Mouse (Mus musculus) spleen, postnatal 4 days (tissue): ENCODE data around the gene Enpp3.
"Not testable (repeated sequence)": the region's sequence is repeated elsewhere in the genome, so short reads cannot be mapped to it uniquely, and the experiment has no call there.

Experiments used
- DNase-seq, 2 experiments: peaks; one replicate each; pipeline ENCODE4 v3.0.0; 2022; ENCODE audit warnings: low spot score in 2 of 2

Gene Enpp3

GRCm38 (mm10) chr10:24823265-24823664 lies 19.4 kb downstream of the Enpp3 start:
- DNase-seq = no peak

DNA sequence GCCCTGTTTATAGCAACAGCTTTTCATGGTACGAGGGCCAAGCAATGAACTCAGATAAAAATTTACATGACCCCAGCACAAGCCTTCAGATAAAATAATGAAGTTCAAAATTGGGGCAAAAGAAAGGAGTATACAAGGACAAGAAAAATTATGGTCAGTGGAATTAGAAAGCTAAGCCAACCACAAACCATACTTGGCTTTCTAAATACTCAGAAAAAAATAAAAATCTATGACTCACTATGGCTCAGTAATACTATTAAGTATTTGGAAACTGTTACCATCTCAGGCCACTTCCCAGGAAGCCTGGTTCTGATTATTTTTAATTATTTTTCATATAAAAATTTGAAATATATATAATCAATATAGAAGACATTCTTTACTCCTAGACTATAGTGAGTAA lies 19.8 kb downstream of the Enpp3 start:
- no peak for DNase-seq

DNA sequence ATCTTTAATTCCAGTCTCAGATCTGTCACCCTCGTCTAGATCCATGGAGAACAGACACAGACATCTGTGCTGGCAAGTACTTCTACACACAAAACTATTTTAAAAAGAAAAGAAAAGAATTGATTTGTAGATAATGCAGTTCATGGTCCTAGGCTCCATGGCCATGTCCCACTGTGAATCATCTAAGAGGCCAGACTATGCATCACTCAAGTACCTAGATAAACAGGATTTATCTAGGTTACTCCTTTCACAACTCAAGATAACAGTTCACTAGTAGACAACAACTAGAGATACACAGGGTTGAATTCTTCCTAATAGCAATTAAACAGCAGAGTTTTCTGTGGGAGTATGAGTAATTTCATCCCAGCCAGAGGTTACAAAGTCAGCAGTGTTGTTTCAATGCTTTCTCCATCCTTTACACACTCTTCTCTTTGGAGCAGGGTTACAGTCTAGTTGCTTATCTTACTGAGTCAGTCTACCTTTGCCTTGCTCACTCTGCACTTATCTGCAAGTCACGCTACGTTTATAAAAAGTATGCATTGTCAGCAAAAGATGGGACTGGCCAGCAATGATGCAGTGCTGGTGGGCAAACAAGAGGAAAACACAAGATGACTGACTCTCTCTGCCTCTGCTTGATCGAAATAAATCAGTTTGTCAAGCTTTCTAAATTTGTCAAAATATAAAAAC lies 20.5 kb downstream of the Enpp3 start:
- no peak for DNase-seq

- DNase-seq = no peak
These were observed 23.1 kb downstream of the Enpp3 start for GRCm38 (mm10) chr10:24819526-24819925.

GRCm38 (mm10) chr10:24810639-24811038 lies 32.0 kb downstream of the Enpp3 start:
- no peak for DNase-seq

DNA sequence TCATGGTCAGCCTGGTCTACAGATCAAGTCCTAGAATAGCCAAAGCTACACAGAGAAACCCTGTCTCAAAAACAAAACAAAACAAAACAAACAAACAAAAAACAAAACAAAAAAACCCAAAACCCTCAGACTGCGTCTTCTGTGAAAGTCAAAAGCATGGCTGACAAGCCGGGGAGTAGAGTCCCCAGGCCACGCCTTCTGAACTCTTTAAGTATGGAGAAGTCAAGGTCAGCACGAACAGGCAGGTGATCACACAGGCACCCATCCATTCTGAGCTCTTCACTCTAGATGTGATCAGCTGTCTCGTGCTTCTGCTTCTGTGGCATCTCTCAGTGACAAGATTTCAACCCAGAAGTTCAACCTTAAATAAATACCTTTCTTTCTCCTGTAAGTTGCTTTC lies 35.9 kb downstream of the Enpp3 start:
- DNase-seq = no peak

DNA sequence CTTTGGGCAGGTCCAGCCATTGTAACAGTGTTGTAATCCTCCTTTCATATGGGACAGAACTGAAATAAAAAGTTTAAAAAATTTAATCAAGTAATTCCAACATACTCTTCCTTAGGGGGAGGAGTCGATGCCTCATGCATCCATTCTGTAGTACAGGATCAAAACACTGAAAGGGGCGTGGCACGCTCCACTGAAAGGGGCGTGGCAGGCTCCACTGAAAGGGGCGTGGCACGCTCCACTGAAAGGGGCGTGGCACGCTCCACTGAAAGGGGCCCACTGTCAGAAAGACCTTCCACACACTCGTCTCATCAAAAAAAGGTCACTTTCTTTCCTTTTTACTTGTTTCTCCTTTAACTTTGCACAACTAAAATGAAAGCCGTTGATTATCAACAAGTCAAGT lies 36.7 kb downstream of the Enpp3 start:
- DNase-seq = no peak

GRCm38 (mm10) chr10:24805173-24805572 lies 37.5 kb downstream of the Enpp3 start:
- DNase-seq = no peak

GRCm38 (mm10) chr10:24802742-24803244 lies 39.8 kb downstream of the Enpp3 start:
- not testable (repeated sequence) for DNase-seq

GRCm38 (mm10) chr10:24801796-24802195 lies 40.8 kb downstream of the Enpp3 start:
- no peak for DNase-seq

- DNase-seq = peak; percentile 72 to 92
These were observed 45.4 kb downstream of the Enpp3 start for GRCm38 (mm10) chr10:24797246-24797645.

DNA sequence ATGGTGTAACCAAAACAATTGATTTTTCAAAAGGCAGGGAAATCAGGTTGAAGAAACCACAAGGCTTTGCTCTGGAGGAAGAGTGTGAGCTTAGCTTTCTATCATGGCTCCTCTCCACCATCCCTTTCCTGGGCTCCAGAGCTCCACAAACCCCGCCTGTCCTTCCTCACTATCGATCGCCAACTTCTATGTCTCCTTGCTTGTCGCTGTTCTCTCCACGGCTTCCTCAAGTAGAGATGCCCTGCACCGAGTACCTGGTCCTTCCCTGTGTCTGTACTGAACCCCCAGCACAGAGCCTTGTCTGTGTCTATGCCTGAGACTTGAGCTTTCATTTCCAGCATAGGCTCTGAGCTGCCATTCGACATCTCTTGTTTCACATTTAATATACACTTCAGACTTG lies 49.9 kb downstream of the Enpp3 start:
- DNase-seq = no peak

DNA sequence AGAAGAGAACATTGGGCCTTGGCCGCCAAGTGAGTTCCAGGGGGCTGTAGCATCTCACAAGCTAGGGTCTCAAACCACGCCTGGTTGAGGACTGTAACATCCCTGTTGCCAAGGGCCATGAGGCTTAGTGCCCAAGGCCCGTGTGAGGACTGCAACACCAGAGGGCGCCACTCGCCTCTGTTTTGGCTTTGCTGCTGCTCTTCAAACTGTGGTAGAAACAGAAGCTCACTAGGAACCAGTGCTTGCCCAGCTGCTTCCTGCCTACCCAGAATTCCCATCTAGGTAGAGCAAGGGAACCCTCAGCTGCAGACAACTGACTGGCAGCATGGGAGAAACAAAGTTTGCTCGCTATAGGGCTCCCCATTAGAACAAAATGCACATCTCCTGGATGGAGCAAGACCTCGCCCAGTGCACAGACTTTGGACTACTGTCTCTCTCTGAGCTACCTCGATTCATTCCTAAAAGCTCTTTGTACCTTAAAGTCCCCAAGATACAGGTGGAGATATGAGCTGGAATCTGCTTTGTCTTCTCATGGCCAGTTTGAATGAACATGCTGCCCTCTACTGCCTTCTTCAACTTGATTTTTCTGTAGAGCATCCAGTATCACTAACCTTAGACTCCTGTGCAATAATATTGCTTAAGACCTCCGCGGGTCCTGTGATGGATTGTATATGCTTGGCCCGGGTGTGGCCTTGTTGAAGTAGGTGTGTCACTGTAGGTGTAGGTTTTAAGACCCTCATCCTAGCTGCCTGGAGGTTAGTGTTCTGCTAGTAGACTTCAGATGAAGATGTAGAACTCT lies 52.7 kb downstream of the Enpp3 start:
- peak; percentile 55 to 85 for DNase-seq

GRCm38 (mm10) chr10:24785345-24785744 lies 57.3 kb downstream of the Enpp3 start:
- no peak for DNase-seq

GRCm38 (mm10) chr10:24784624-24785276 lies 57.9 kb downstream of the Enpp3 start:
- no peak for DNase-seq

GRCm38 (mm10) chr10:24783946-24784345 lies 58.7 kb downstream of the Enpp3 start:
- no peak for DNase-seq

DNA sequence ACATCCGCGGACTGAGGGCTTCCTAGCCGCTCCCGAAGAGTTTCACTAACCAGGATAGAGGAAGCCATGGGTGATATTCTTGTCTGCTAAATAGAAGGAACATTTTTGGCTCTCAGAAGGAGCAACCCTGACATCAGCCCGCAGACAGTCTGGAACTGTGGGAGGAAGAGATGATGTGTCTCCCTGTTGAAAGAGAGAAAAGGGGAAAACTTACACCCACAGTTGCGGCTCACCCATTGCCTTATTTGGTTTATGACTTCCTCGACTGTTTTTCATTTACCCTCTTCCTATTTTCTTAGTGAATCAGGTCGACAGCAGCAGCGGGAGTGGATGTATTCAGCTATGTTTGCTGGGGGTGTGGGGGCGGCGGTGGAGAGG lies 64.0 kb downstream of the Enpp3 start:
- DNase-seq = no peak

DNA sequence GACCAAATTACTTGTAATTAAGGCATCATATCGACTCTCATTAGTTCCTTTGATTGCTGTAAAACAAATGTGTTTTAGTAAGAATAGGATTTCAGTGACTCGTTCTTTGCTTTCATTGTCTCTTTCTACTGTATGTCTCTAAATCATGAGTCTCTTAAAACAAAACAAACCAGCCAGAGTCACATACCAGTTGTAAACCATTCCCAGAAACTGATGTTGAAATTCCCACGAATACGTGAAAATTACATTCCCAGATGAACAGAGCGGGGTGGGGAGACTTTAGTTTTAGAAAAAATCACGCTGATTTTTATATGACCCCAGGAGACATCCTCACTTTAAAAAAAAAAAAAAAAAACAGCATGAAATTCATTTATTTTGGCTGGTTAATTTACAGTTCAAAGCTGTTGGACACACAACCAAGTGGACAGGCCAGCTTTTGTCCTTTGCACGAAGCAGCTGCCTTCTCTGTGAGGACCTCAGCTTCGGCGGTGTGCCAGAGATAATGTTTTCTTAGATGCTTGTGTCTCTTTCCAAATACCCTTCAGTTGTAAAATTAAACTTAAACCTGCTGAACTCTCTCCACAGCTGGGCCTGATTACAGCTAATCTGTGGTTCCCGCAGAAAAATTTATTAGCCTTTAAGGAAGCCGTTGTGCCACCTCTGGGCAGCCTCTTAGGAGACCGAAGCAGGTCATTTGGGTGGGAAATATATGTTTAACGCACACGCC lies 64.5 kb downstream of the Enpp3 start:
- DNase-seq = no peak

GRCm38 (mm10) chr10:24769496-24769895 lies 73.1 kb downstream of the Enpp3 start:
- no peak for DNase-seq

DNA sequence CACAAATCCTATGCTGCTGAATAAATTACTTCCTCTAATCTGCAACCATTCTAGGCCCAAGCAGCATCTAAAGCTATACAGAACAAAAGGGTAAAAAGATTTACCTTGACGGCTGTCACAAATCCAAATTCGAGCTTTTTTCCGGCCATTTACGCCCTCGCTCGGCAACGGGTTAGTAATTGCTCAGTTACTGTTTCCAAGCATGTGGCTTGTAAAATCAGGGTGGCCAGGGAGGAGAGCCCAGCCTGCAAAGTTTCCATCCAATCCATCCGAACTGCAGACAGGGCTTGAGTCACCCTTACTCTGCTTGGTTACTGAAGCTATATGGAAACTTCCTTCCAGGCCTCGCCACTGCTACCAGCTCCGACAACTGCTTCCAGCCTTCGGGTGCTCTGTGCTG lies 74.9 kb downstream of the Enpp3 start:
- no peak for DNase-seq

DNA sequence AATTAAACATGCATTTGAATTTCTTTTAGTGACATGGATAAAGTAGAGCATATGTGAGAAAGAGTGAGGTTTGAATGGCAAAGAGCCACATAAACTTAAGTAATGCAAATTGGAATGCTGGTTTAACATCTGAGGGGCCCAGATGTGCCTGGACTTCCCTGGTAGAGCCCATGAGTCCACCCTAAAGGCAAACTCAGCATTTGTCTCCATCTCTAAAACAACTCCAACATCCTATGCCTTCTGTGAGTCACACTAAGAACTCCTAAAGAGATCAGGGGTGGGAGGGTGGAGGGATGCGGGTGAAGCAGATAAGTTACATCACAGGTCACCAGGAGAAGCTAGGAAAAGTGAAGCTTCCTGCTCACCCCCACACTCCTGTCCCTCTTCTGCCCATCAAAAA lies 76.6 kb downstream of the Enpp3 start:
- DNase-seq = no peak

DNA sequence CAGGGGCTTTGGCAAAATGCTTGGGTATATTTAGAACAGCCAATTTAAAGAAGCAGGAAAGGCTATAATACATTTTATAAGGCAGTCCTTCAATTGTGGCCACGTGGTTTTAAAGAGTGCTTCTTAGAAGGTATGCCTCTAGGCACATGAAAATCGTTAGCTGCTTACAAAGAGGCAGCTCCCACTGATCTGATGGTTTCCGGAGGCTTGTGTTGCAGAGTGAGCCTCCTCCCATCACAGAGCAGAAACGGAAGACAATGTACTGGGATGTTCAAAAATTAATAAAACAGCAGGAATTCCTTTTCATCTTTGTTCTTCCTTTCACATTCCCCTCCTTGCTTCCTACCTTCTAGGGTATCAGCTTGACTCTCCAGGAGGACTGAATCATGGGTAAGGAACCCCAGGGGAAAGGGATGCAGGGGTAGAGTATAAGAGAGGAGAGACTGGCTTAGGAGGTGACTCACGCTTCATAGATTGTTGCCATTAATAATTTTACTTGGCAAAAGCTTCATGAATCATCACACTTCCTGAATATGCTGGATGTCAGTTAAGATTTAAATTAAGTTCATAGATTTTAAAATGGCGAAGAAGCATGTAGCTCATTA lies 77.4 kb downstream of the Enpp3 start:
- DNase-seq = no peak
